Mouse (Mus musculus): Measurements from ENCODE around the gene Exoc6.
A peak's percentile ranks its signal among the peaks of the same experiment; 100 is the strongest.

Exoc6 gene

DNA sequence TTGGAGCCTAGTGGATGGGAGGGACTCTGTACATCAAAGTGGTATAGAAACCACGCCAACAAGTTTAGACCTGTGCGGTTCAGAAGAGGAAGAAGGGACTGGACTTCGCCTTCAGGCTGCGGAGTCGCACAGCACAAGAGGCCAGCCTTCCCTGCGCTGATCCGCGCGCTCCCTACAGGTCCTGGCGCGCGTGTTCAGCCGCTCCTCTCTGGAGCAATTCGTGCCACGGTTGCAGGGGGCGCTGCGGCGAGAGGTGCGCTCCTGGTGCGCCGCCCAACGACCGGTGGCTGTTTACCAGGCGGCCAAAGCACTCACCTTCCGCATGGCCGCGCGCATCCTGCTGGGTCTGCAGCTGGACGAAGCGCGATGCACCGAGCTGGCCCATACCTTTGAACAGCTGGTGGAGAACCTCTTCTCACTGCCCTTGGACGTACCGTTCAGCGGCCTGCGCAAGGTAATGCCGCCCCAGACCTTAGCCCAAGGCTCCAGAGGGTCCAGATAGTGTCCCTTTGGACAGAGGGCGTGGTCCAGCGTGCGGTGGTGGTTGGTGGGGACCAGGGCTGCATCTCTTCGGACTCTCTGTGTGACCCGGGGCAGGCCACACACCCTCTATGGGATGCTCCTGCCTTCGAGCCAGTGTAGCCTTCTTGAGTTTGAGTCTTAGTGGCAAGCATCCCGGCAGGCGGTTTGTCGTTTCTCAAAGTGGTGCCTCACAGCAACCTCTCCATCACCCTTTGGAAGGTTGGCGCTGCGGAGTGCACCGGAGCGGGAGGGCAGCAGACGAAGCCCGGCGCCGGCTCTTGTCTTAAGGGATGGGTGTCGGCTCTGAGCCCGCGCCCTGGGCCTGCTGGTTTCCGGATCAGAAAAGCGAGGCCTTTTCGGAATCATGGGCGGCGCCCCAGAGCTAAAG lies 137.0 kb downstream of the Exoc6 start:
- DNase-seq (ENCODE audit: low read depth, low spot score) = peak; percentile 76

DNA sequence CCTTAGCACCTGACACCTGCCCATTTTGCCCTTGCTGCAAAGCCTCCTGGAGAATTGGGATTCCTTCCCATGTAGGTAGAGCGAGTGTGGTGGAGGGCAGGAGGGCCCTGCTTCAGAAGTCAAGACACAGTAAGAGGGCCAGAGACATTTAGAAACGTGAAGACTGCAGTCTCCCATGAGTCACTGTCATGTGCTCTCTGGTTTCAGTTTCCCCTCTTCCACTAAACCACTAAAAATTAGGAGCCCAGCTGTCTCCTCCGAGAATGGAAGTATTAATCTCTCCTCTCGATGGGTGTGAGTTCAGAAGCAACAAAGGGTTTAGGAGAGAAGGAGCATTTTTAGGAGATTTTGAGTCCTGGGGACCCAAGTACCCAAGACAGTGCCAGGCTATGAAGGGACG lies 139.3 kb downstream of the Exoc6 start:
- DNase-seq (ENCODE audit: low read depth, low spot score) = no peak

DNA sequence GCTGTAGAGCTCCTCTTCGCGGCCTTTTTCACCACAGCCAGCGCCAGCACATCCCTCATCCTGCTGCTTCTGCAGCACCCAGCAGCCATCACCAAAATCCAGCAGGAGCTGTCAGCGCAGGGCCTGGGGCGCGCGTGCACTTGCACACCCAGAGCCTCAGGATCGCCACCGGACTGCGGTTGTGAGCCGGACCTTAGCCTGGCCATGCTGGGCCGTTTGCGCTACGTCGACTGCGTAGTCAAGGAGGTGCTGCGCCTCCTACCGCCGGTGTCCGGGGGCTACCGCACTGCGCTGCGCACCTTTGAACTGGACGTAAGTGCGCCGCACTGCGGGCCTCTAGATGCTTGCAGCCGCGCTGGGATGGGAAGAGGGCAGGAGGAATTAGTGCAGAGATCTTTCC lies 140.5 kb downstream of the Exoc6 start:
- peak; percentile 76 for DNase-seq (ENCODE audit: low read depth, low spot score)

DNA sequence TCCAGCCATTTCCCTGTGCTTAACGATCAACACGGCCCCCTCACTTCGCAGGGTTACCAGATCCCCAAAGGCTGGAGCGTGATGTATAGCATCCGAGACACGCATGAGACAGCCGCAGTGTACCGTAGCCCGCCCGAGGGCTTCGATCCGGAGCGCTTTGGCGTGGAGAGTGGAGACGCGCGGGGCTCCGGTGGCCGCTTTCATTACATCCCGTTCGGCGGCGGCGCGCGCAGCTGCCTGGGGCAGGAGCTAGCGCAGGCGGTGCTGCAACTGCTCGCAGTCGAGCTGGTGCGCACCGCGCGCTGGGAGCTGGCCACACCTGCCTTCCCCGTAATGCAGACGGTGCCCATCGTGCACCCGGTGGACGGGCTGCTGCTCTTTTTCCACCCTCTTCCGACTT lies 142.7 kb downstream of the Exoc6 start:
- peak; percentile 47 for DNase-seq (ENCODE audit: low read depth, low spot score)

DNA sequence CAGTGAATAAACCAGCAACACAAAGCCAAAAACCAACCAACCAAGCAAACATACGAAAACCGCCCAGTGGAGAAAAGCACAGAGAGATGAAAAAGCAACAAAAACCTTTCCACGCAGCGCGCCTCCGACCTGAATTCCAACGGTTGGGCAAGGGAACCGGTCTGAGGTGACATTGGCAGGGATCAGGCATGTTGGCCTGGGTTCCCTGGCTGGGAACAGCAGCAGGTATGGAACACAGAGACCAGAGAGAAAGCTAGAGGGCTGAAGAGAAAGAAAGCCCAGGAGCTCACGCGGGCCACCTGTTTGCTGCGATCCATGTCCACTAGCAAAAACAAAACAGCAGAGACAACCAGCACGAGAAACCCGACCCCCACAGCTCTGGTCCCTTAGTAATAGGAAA lies 144.9 kb downstream of the Exoc6 start:
- no peak for DNase-seq (ENCODE audit: low read depth, low spot score)

DNA sequence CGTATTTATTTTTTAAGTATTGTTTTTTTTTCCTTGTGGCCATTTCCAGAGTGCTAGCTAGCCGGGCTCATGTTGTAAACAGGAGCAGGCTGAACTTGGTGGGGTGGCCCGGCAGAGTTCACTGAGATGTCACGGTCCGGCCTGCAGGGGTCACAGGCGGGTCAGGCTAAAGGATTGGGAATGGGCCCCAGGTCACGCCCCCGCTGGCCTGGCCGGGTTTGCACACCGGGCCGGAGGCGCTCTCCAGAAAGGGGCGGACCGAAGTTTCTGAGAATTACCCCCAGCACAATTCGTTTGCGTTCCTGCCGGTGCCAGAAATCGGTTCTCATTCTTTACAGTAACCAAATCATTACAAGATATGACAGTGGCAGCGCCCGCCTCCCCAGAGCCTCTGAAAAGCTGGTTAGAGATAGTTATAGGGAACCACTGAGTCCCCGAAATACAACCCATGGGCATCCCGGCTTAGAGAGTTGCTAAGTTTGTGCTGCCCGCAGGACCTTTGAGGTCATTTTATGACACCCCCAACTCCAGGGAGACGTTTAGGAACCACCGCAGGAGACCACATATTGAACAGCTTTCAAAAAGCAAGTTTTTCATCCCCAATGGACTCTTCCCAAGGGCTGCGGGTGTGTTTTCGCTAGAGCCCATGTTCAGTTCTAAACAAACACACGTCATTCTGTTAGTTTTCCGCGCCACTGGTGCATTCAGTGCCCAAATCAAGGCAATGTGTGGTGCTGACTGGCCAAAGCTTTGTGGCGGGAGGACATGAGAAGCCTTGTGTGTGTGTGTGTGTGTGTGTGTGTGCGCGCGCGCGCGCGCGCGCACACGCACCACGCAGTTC lies 145.8 kb downstream of the Exoc6 start:
- peak; percentile 78 for DNase-seq (ENCODE audit: low read depth, low spot score)

DNA sequence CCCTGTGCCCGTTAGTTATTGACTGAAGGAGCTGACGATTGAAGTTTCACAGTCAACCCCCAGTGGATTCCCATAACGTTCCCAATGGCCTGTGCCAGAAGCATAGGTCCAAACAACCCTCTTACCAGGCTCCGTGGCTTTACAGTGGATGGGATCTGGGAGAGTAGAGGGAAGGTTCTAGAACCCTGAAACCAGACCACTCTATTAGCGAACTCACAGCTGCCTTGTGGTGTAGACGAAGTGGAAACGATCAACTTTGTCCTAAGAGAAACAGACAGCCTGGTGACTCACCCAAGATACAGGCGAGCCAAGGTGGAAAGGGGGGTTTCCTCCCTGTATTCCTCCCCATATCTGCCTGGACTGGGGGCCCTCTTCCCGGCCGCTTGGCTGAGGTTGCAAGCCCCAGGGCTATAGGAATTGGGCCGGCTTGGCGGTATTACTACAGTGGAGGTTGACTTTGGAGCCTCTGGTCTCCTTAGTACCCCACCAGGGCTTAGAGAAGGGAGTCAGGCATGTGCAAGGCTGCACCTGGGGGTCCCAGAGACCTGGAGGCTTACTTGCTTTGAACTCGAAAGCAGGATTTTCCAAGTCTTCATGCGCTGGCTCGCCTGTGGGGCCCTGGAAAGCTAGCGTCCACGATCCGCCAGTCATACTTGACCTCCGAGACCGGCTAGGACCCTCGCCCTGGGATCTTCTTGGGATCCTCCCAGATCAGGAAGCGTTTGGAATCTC lies 146.6 kb downstream of the Exoc6 start:
- peak; percentile 30 for DNase-seq (ENCODE audit: low read depth, low spot score)

DNA sequence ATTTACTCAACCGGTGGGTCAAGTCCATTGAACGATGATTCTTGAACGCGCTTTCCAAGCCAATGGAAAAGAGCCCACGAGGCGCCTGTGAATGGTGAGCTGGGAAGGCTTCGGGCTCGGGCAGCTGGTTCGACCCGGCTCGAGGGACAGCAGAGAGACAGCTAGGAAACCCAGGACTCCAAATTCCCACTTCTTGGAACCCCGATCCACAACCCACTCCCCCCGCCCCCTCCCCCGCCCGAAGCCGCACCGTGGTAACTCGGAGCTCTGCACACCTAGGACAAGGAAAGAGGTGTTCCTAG lies 147.1 kb downstream of the Exoc6 start:
- DNase-seq (ENCODE audit: low read depth, low spot score) = no peak

DNA sequence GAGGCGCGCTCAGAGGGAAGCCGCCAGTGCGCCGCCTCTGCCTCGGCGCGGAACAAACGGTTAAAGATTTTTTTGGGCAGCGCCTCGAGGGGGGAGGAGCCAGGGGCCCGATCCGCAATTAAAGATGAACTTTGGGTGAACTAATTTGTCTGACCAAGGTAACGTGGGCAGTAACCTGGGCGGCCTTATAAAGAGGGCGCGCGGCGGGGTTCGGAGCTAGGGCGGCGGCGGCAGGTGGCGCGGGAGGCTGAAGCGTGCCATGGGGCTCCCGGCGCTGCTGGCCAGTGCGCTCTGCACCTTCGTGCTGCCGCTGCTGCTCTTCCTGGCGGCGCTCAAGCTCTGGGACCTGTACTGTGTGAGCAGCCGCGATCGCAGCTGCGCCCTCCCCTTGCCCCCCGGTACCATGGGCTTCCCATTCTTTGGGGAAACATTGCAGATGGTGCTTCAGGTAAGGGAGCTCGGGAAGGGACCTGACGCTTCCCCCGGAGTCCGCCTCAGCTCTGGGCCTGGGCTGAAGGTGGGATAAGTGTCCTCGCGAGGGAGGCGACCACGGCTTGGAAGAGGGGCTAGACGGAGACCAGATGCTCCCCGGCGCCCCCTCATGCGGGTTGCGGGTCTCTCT lies 147.5 kb downstream of the Exoc6 start, which contains the start of gene Cyp26a1:
TSS of gene Cyp26a1 (plus strand) at position 148 of the 622 bp plus-strand sequence.
- DNase-seq (ENCODE audit: low read depth, low spot score) = peak; percentile 56

DNA sequence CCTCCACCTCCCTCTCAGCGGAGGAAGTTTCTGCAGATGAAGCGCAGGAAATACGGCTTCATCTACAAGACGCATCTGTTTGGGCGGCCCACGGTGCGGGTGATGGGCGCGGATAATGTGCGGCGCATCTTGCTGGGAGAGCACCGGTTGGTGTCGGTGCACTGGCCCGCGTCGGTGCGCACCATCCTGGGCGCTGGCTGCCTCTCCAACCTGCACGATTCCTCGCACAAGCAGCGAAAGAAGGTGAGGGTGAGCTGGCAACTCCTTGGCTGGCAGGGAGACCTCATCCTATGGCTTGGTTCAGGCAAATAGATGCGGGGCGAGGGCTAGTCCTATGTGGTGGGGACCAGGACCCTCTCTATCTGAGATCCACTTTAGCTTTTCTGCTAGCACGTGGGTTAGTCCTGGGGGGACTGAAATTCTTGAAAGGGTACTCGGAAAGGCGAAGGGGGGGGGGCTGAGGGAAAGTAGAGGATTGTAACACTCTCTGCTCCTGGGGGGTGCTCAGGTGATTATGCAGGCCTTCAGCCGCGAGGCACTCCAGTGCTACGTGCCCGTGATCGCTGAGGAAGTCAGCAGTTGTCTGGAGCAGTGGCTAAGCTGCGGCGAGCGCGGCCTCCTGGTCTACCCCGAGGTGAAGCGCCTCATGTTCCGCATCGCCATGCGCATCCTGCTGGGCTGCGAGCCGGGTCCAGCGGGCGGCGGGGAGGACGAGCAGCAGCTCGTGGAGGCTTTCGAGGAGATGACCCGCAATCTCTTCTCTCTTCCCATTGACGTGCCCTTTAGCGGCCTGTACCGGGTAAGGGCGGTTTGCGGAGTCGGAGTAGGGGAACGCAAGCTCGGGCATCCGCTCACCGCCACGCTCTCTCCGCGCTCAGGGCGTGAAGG lies 148.3 kb downstream of the Exoc6 start:
- peak; percentile 43 for DNase-seq (ENCODE audit: low read depth, low spot score)

DNA sequence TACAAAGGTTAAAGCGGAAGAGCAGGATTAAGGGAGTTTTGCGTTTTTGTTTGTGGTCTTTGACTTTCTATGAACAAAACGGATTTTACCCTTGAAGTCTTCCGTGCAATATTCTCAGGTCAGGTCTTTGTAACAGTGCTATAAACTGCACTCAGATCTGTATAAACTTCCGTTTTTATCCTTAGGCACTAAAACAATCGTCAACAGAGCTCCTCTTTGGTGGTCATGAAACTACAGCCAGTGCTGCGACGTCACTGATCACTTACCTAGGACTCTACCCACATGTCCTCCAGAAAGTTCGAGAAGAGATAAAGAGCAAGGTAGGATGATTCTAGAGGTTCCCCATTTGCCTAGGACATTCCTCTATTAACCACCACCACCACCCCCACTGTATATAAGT lies 149.5 kb downstream of the Exoc6 start:
- DNase-seq (ENCODE audit: low read depth, low spot score) = no peak

DNA sequence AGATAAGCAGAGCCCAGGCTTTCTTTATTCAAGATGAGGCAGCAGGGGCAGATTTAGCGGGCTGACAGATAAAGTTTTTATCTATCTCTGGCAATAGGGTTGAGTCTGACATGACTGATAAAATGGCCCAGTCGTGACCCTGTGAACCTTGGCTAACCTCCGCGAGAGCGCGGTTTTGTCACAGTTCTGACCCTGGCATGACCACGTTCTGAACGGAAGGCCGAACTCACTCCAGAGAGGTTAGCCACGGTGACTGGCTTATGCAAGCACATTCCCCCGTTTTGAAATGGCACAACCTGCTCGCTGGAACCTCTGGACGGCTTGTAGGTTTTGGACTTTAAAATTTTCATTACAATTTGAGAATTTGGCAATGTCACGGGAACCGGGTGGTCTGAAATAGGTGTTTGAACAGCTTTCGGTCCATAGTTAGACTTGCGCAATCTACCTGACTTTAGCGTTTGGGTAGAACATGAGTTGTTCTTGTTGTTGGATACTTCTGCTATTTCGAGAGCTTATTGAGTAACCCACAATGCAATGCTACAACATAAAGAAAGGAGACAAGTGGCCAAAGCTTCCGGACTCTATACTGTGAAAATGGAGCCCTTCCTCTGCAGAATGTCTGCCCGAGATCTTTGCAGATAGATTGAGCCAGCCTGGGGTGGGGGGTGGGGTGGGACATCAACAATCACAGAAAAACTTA lies 152.3 kb downstream of the Exoc6 start:
- no peak for DNase-seq (ENCODE audit: low read depth, low spot score)

DNA sequence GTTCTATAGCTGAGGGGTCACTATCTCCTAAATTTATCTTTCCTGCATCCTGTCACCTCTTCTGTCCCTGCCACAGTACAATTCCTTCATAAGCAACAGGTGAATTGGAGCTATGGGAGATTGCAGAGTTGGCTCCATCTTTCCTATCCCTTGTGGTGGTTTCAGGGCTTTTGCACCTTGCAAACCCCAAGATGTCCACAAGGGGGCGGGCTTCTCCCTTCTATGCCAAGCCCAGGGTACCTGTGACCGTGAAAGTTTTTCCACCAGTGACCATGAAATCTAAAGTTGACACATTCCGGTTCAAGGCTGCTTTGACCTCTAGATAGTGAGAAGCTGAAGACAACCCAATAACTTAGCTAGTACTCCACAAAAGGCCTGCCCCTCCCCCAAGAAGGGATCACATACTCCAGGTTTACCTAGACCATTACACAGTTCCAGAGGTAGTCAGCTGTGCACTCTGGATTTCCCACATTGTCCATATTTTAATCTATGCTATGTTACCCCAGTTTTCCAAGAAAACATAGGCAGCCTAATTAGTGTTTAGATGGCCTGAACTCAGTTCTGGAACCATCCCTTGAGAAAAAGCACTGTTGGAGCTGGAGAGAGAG lies 153.8 kb downstream of the Exoc6 start:
- peak; percentile 73 for DNase-seq (ENCODE audit: low read depth, low spot score)

DNA sequence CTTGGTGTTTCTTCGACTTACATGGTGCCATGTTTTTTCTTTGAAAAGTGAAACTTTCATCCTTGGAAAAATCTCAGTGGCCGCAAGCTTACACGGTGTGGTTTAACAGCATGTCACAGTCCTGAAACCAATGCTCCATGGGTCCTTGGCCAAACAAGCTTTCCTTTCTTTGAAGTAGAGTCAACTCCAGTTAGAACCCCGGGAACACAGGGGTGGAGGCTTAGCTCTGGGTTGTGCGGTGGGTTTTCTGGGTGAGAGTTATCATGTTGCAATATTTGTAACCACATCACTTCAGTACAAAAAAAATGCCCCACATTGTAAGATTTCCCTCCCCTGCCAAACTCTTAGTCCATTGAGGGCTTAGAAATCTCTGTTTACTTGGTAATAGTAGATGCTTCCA lies 155.5 kb downstream of the Exoc6 start:
- DNase-seq (ENCODE audit: low read depth, low spot score) = no peak

DNA sequence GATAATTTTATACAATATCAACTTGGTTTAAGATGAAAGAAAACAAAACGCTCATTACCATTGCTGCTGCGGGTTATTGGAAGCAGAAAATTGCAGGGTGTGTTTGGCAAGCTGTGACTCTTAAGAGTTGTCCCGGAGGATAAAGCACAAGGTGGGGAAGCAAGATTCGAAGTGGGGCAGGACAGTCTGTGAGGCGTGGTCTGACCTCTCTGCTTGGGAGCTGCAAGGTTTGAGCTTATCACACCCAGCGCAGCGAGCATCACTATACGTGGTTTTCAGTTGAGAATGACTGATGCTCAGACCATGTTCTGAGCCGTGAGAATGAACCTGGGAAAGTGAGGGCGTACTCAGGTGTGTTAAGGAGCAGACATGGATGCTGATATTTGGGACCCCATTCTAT lies 164.5 kb downstream of the Exoc6 start:
- no peak for DNase-seq (ENCODE audit: low read depth, low spot score)

DNA sequence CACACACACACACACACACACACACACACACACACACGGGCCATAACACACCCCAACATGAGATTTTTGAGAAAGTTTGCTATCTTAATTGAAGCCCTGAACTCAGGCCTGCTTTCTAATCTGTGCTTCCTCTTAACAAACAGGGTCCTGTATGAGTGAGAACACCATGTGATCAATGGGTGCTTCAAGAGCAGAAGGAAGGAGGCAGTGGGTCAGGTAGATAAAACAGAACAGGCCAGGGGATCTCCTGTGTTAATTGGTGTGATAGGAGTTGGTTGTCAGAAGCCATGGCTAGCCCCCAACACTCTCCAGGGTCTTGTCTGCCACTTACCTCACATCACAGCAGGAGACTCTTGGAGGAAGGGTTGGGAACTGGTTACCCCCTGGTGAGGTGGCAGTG lies 165.8 kb downstream of the Exoc6 start:
- DNase-seq (ENCODE audit: low read depth, low spot score) = no peak

DNA sequence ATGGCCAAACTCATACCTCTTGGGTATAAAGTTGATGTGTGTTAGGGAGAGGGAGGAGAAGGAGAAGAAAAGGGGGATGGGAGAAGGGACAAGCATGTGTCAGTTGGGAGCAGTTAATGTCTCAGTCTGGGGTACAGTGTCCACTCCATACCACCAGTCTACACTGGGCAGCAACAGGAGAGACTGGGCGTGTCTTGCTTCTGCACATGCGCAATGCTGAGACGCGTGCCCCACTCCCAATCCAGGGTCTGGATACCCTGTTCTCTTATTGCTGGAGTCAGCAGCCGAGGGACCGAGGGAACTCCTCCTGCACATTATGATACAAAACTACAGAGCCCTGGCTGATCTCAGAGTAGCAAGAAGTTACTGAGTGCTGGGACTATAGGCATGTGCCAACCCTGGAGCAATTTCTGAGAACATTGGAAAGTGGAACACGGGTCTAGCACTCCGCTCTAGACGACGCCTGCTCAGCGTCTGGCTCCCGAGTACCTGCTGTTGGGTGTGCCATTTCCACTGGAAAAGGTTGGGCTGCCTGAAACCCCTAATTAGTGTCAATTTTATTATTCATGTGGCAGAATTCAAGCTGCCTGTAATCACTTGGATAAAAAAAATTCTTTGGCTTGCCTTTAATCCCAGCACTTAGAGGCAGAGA lies 166.4 kb downstream of the Exoc6 start:
- no peak for DNase-seq (ENCODE audit: low read depth, low spot score)

DNA sequence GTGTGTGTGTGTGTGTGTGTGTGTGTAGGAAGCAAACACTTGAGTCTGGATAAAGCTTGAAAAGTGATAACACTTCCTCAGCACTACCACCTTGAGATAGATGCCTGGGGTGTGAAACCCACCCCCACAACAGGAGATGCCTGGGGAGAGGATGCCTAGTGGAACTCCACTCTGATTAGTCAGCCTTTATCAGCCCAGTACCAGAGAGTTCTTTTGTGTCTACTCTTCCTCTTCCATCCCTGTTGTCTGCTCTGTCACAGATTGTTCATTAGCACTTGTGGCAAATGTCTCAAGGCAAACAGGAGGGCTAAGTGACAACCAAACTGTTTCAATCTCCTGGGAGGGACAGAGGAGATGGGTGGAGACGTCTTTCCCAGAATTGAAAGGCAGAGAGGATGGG lies 168.9 kb downstream of the Exoc6 start:
- no peak for DNase-seq (ENCODE audit: low read depth, low spot score)

DNA sequence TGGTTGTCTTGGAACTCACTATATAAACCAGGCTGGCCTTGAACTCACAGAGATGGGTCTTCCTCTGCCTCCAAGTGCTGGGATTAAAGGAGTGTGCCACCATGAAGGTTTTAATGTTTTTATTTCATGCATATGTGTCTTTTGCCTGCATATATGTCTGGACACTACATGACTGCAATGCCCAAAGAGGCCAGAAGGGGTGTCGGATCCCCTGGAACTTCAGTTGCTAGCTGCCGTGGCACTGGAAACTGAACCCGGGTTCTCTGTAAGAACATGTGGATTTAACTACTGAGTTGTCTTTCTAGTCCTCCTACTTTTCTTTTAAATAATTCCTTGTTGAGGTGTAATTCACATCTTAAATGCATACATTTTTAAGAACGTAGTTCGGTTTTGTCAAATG lies 174.4 kb downstream of the Exoc6 start:
- DNase-seq (ENCODE audit: low read depth, low spot score) = peak; percentile 62

Data from R1 (cell line).